Comparison of ENCODE assay signal across 24 mouse cellular contexts in the genomic region with DNA sequence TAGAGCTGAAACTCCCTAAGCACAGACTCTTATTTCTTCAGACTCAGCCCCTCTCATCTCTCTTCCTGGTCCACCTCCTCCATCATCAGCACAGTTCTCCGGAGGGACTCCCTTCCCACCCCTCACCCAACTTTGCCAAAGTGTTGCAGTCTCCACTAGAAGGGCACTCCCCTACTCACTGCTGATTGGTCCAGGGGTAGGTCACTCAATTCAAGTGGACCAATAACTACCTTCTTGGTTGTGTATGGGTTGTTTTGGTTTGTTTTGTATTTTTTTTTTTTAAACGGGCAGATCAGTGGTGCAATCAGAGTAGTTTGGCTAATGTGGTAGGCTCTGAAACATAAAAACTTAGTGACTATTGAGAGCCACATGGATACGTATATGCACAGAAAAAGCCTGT.
DNase-seq lines count a peak whose midpoint lies in the region; ATAC-seq lines count a peak whose summit lies in the region.
"Had no signal": no experiment of that assay in that cellular context is flagged by ENCODE, and none has a peak within 500 bp of the region (broad histone marks: within the 10 kb centered on the region; RNA-seq: fewer than 3 reads in every experiment).

No protein-coding gene starts in this region.

- peaks cover 10% of the 10 kb centered on the region for H3K4me1 ChIP-seq in forebrain, embryonic 14.5 days (ENCODE audit: control insufficient read depth, insufficient read depth, low read length)
- H3K4me1 ChIP-seq in forebrain, embryonic 12.5 days: peaks cover 4% of the 10 kb centered on the region; the same call in 1 of the 2 replicates
- H3K4me1 ChIP-seq: embryonic facial prominence, embryonic 13.5 days; limb, embryonic 10.5 days; liver, embryonic 15.5 days; lung, embryonic 15.5 days; megakaryocyte, embryonic 14.5 days had no signal

- WGBS in forebrain, embryonic 14.5 days: 52% methylated on average over 3 of the region's 3 CpGs
- 59% methylated on average over 3 of the region's 3 CpGs for WGBS in forebrain, embryonic 12.5 days

- no peak for ATAC-seq in forebrain, embryonic 14.5 days
- ATAC-seq in forebrain, embryonic 12.5 days (ENCODE audit: low FRiP score): no peak
- ATAC-seq in monocyte, adult 5-6 weeks (replicated peaks; ENCODE audit: insufficient number of reproducible peaks, low FRiP score, low TSS enrichment, poor library complexity, severe bottlenecking): no peak
- ATAC-seq: forebrain, embryonic 13.5 days had no signal

- no peak overlapping the region for H3K9ac ChIP-seq in forebrain, embryonic 14.5 days (ENCODE audit: low read length)
- no peak overlapping the region for H3K9ac ChIP-seq in forebrain, embryonic 12.5 days
- H3K9ac ChIP-seq: embryonic facial prominence, embryonic 13.5 days; forebrain, embryonic 13.5 days; liver, embryonic 15.5 days; lung, embryonic 15.5 days had no signal

- H3K27ac ChIP-seq in forebrain, embryonic 14.5 days (ENCODE audit: low read depth, low read length): no peak overlapping the region
- H3K27ac ChIP-seq in forebrain, embryonic 12.5 days: no peak overlapping the region
- H3K27ac ChIP-seq: embryonic facial prominence, embryonic 13.5 days; forebrain, embryonic 13.5 days; gastrocnemius, adult 2 months; limb, embryonic 10.5 days; liver, embryonic 15.5 days; lung, embryonic 15.5 days had no signal

- no peaks in the 10 kb centered on the region for H3K36me3 ChIP-seq in forebrain, embryonic 14.5 days (ENCODE audit: control insufficient read depth, insufficient read depth, low read length)
- no peaks in the 10 kb centered on the region for H3K36me3 ChIP-seq in forebrain, embryonic 12.5 days (replicated peaks)
- H3K36me3 ChIP-seq: embryonic facial prominence, embryonic 13.5 days; limb, embryonic 10.5 days; liver, embryonic 15.5 days; lung, embryonic 15.5 days had no signal

- peak; percentile 18 for DNase-seq in forebrain, embryonic 14.5 days (ENCODE audit: low spot score)
- peak; percentile 28 for DNase-seq in retina, postnatal 1 day
- no peak for DNase-seq in retina, embryonic 14.5 days (ENCODE audit: low spot score)
- DNase-seq in ES-CJ7 (ENCODE audit: low read depth, low spot score): peak; percentile 32
- peak; percentile 59 for DNase-seq in testis, postnatal 10 days (ENCODE audit: low spot score)
- DNase-seq: adrenal gland, postnatal 36 days; cerebellum, adult 11-12 months; embryo, embryonic 11 days; gastrocnemius, adult 2 months; kidney, adult 18-20 months; layer of hippocampus, adult 9-11 months; liver; lung, postnatal 36 days; thymus, postnatal 14 days had no signal

- H3K9me3 ChIP-seq in forebrain, embryonic 14.5 days (replicated peaks; ENCODE audit: control insufficient read depth, low read length): no peaks in the 10 kb centered on the region
- H3K9me3 ChIP-seq in forebrain, embryonic 12.5 days: no peaks in the 10 kb centered on the region
- H3K9me3 ChIP-seq: embryonic facial prominence, embryonic 13.5 days; forebrain, embryonic 13.5 days; limb, embryonic 10.5 days; liver, embryonic 15.5 days; lung, embryonic 15.5 days had no signal

- no peaks in the 10 kb centered on the region for H3K27me3 ChIP-seq in forebrain, embryonic 14.5 days (replicated peaks; ENCODE audit: control insufficient read depth, insufficient read depth, low read length)
- H3K27me3 ChIP-seq in forebrain, embryonic 12.5 days: peaks cover 4% of the 10 kb centered on the region; the same call in 1 of the 2 replicates
- H3K27me3 ChIP-seq: forebrain, embryonic 13.5 days; liver, embryonic 15.5 days; lung, embryonic 15.5 days; megakaryocyte, embryonic 14.5 days had no signal

- H3K4me3 ChIP-seq in forebrain, embryonic 14.5 days (ENCODE audit: low read depth, low read length): no peak overlapping the region
- H3K4me3 ChIP-seq in forebrain, embryonic 12.5 days (replicated peaks): no peak overlapping the region
- H3K4me3 ChIP-seq: embryonic facial prominence, embryonic 13.5 days; erythroblast, embryonic 14.5 days; forebrain, embryonic 13.5 days; gastrocnemius, adult 2 months; limb, embryonic 10.5 days; liver, embryonic 15.5 days; lung, embryonic 15.5 days; megakaryocyte, embryonic 14.5 days had no signal

- H3K4me2 ChIP-seq in forebrain, embryonic 14.5 days (ENCODE audit: low read length): no peak overlapping the region
- H3K4me2 ChIP-seq in forebrain, embryonic 12.5 days: no peak overlapping the region
- H3K4me2 ChIP-seq: embryonic facial prominence, embryonic 13.5 days; forebrain, embryonic 13.5 days; heart, embryonic 11.5 days; liver, embryonic 15.5 days; lung, embryonic 15.5 days had no signal
